Comparison of ENCODE assay signal across 9 mouse cellular contexts in genomic region chr14:31428211-31429003, GRCm38 (mm10). TPM values are rescaled to one million over a fixed set of nuclear protein-coding genes. Genes with fewer than 3 reads are reported as not detected.
DNase-seq lines count a peak whose midpoint lies in the region; ATAC-seq lines count a peak whose summit lies in the region.
"Had no signal": no experiment of that assay in that cellular context is flagged by ENCODE, and none has a peak within 500 bp of the region (broad histone marks: within the 10 kb centered on the region; RNA-seq: fewer than 3 reads in every experiment).

No protein-coding gene starts in this region.

- H3K4me2 ChIP-seq in embryonic facial prominence, embryonic 15.5 days (replicated peaks) = no peak overlapping the region
- peak overlapping the region; percentile 34 for H3K4me2 ChIP-seq in intestine, embryonic 14.5 days (ENCODE audit: low read length)
- H3K4me2 ChIP-seq in midbrain, embryonic 11.5 days = no peak overlapping the region
- H3K4me2 ChIP-seq: limb, embryonic 13.5 days had no signal

- peaks cover 8% of the 10 kb centered on the region; the same call in 1 of the 2 replicates for H3K36me3 ChIP-seq in embryonic facial prominence, embryonic 15.5 days
- H3K36me3 ChIP-seq in intestine, embryonic 14.5 days (ENCODE audit: control insufficient read depth, insufficient read depth, low read length) = no peaks in the 10 kb centered on the region
- H3K36me3 ChIP-seq in midbrain, embryonic 11.5 days (ENCODE audit: control insufficient read depth, insufficient read depth, low read length) = no peaks in the 10 kb centered on the region

- peak overlapping the region; percentile 18; the same call in 1 of the 2 replicates for H3K27ac ChIP-seq in embryonic facial prominence, embryonic 15.5 days (replicated peaks)
- H3K27ac ChIP-seq in intestine, embryonic 14.5 days (ENCODE audit: low read depth) = peak overlapping the region; percentile 44
- no peak overlapping the region for H3K27ac ChIP-seq in midbrain, embryonic 11.5 days (ENCODE audit: low read depth, low read length)
- H3K27ac ChIP-seq: limb, embryonic 13.5 days had no signal

- WGBS in embryonic facial prominence, embryonic 15.5 days = 68% methylated on average over 15 of the region's 15 CpGs
- 31% methylated on average over 15 of the region's 15 CpGs for WGBS in intestine, embryonic 14.5 days
- WGBS in midbrain, embryonic 11.5 days = 86% methylated on average over 15 of the region's 15 CpGs

- H3K9me3 ChIP-seq in embryonic facial prominence, embryonic 15.5 days (replicated peaks) = peaks cover 3% of the 10 kb centered on the region; the same call in 1 of the 2 replicates
- H3K9me3 ChIP-seq in intestine, embryonic 14.5 days (ENCODE audit: control insufficient read depth, low read length) = 0 out of 2 replicates have a peak, but pooled peaks cover 3% of the 10 kb centered on the region
- H3K9me3 ChIP-seq in midbrain, embryonic 11.5 days (ENCODE audit: control insufficient read depth, low read length) = no peaks in the 10 kb centered on the region; the same call in none of the 2 replicates

- H3K9ac ChIP-seq in embryonic facial prominence, embryonic 15.5 days = no peak overlapping the region
- H3K9ac ChIP-seq in intestine, embryonic 14.5 days (ENCODE audit: low read length) = no peak overlapping the region
- no peak overlapping the region for H3K9ac ChIP-seq in midbrain, embryonic 11.5 days (ENCODE audit: low read length)
- H3K9ac ChIP-seq: limb, embryonic 13.5 days had no signal

- H3K4me1 ChIP-seq in embryonic facial prominence, embryonic 15.5 days = peaks cover 32% of the 10 kb centered on the region
- peaks cover 29% of the 10 kb centered on the region for H3K4me1 ChIP-seq in intestine, embryonic 14.5 days (replicated peaks; ENCODE audit: control insufficient read depth, insufficient read depth, low read length)
- peaks cover 4% of the 10 kb centered on the region; the same call in 1 of the 2 replicates for H3K4me1 ChIP-seq in midbrain, embryonic 11.5 days (ENCODE audit: control insufficient read depth, insufficient read depth, low read length)

- peak; percentile 34 to 70 for DNase-seq in urinary bladder, postnatal 36 days (ENCODE audit: low spot score in 2 of 2)
- DNase-seq in urinary bladder, postnatal 10 days (ENCODE audit: low spot score) = no peak
- peak; percentile 65 for DNase-seq in intestine, embryonic 14.5 days (ENCODE audit: low spot score)
- DNase-seq in layer of hippocampus, postnatal 25 days (ENCODE audit: extremely low spot score in 1 of 2, low spot score in 1 of 2) = peak; percentile 59 to 76
- peak; percentile 83 for DNase-seq in right cerebral cortex, adult 18-20 months
- no peak for DNase-seq in midbrain, embryonic 11.5 days (ENCODE audit: low spot score, missing footprints)
- DNase-seq in embryo, embryonic 9.5 days (ENCODE audit: extremely low spot score) = no peak

- H3K4me3 ChIP-seq in embryonic facial prominence, embryonic 15.5 days (replicated peaks) = no peak overlapping the region
- no peak overlapping the region for H3K4me3 ChIP-seq in intestine, embryonic 14.5 days (ENCODE audit: low read depth, low read length)
- no peak overlapping the region for H3K4me3 ChIP-seq in midbrain, embryonic 11.5 days (ENCODE audit: low read depth, low read length)
- H3K4me3 ChIP-seq: limb, embryonic 13.5 days had no signal

- no peak for ATAC-seq in embryonic facial prominence, embryonic 15.5 days (ENCODE audit: insufficient number of reproducible peaks, low FRiP score, low TSS enrichment, low read depth)
- 0 out of 2 replicates have a peak, but pooled peaks have one; percentile 8 for ATAC-seq in intestine, embryonic 14.5 days (replicated peaks; ENCODE audit: low FRiP score, low TSS enrichment, low read depth)
- ATAC-seq in midbrain, embryonic 11.5 days (ENCODE audit: low FRiP score) = no peak

- H3K27me3 ChIP-seq in embryonic facial prominence, embryonic 15.5 days = no peaks in the 10 kb centered on the region
- H3K27me3 ChIP-seq in intestine, embryonic 14.5 days (replicated peaks; ENCODE audit: control insufficient read depth, insufficient read depth, low read length) = no peaks in the 10 kb centered on the region
- no peaks in the 10 kb centered on the region for H3K27me3 ChIP-seq in midbrain, embryonic 11.5 days (ENCODE audit: control insufficient read depth, insufficient read depth, low read length)
- H3K27me3 ChIP-seq: limb, embryonic 13.5 days had no signal

RNA-seq across cellular contexts. Expression of gene Sh3bp5, which starts 7.5 kb away (rescaled TPM):
- 29.1 and 30.4 TPM in 2 replicates for polyA plus RNA-seq in embryonic facial prominence, embryonic 15.5 days (2015; fragmentation: Nextera tagmentation; extraction: Ambion mirVana)
- 10.6 and 10.7 TPM in 2 replicates for polyA plus RNA-seq in intestine, embryonic 14.5 days (2014; fragmentation: Nextera tagmentation; extraction: Ambion mirVana)
- total RNA-seq in layer of hippocampus, postnatal 25 days (2021) = 100 to 1,000 TPM; 135 to 147 TPM
- 15.3 and 15.8 TPM in 2 replicates for polyA plus RNA-seq in midbrain, embryonic 11.5 days (2014; fragmentation: Nextera tagmentation; extraction: Ambion mirVana)

Comparison
In these comparisons a context has a peak if more than half of its experiments do, and no peak if none do; other contexts are left out.
1. DNase-seq: peak in urinary bladder, postnatal 36 days (2 of 2), intestine, embryonic 14.5 days (single experiment), layer of hippocampus, postnatal 25 days (2 of 2) and right cerebral cortex, adult 18-20 months (single experiment); none in urinary bladder, postnatal 10 days (single experiment), midbrain, embryonic 11.5 days (single experiment) and embryo, embryonic 9.5 days (single experiment).